Mouse (Mus musculus): ENCODE data around the gene Dffb. TPM values are rescaled to one million over a fixed set of nuclear protein-coding genes. Genes with fewer than 3 reads are reported as not detected.

Gene Dffb
- total and polyA plus RNA-seq, 2 experiments from 2014 or later, result 3.0 to 4.2 TPM

- Histone ChIP-seq H3K36me3 (replicated peaks; ENCODE audit: control insufficient read depth, insufficient read depth, low read length) (no peaks in the 10 kb centered on the region), H3K9me3 (replicated peaks; ENCODE audit: control insufficient read depth, low read length) (no peaks in the 10 kb centered on the region), H3K4me2 (ENCODE audit: low read depth, low read length) (no peak overlapping the region), H3K4me3 (ENCODE audit: low read depth, low read length) (no peak overlapping the region), H3K9ac (replicated peaks; ENCODE audit: low read depth, low read length) (no peak overlapping the region), H3K27me3 (ENCODE audit: control insufficient read depth, insufficient read depth, low read length) (peaks cover 35% of the 10 kb centered on the region), H3K4me1 (ENCODE audit: control insufficient read depth, insufficient read depth) (no peaks in the 10 kb centered on the region), H3K27ac (ENCODE audit: low read depth) (no peak overlapping the region)
- DNase-seq (ENCODE audit: low spot score) (no peak), ATAC-seq (ENCODE audit: insufficient read depth, low read depth) (no peak)
- 54% methylated on average over 3 of the region's 3 CpGs for WGBS
- TF ChIP-seq EP300 (IDR thresholded peaks at IDR 0.05; ENCODE audit: low read depth) (no peak), CTCF (IDR thresholded peaks at IDR 0.05; ENCODE audit: low read depth) (no peak)
Measured at GRCm38 (mm10) chr4:153951150-153951549, 23.8 kb downstream of the Dffb start.

- H3K27ac ChIP-seq (ENCODE audit: low read depth), result no peak overlapping the region
- no peak overlapping the region for H3K4me3 ChIP-seq (ENCODE audit: low read depth, low read length)
- no peaks in the 10 kb centered on the region for H3K9me3 ChIP-seq (replicated peaks; ENCODE audit: control insufficient read depth, low read length)
- WGBS, result 55% methylated on average over 2 of the region's 2 CpGs
- H3K9ac ChIP-seq (replicated peaks; ENCODE audit: low read depth, low read length), result no peak overlapping the region
- no peaks in the 10 kb centered on the region for H3K36me3 ChIP-seq (replicated peaks; ENCODE audit: control insufficient read depth, insufficient read depth, low read length)
- no peak for TF ChIP-seq EP300 (IDR thresholded peaks at IDR 0.05; ENCODE audit: low read depth)
- TF ChIP-seq CTCF (IDR thresholded peaks at IDR 0.05; ENCODE audit: low read depth), result no peak
- no peaks in the 10 kb centered on the region for H3K4me1 ChIP-seq (ENCODE audit: control insufficient read depth, insufficient read depth)
- DNase-seq (ENCODE audit: low spot score) (no peak), ATAC-seq (ENCODE audit: insufficient read depth, low read depth) (no peak)
- H3K27me3 ChIP-seq (ENCODE audit: control insufficient read depth, insufficient read depth, low read length), result peaks cover 29% of the 10 kb centered on the region
- H3K4me2 ChIP-seq (ENCODE audit: low read depth, low read length), result no peak overlapping the region
Measured at GRCm38 (mm10) chr4:153950372-153950771, 24.6 kb downstream of the Dffb start.

GRCm38 (mm10) chr4:153945741-153946140 lies 29.2 kb downstream of the Dffb start:
- Histone ChIP-seq H3K36me3 (replicated peaks; ENCODE audit: control insufficient read depth, insufficient read depth, low read length) (no peaks in the 10 kb centered on the region), H3K9me3 (replicated peaks; ENCODE audit: control insufficient read depth, low read length) (no peaks in the 10 kb centered on the region), H3K4me1 (ENCODE audit: control insufficient read depth, insufficient read depth) (no peaks in the 10 kb centered on the region), H3K9ac (replicated peaks; ENCODE audit: low read depth, low read length) (no peak overlapping the region), H3K27me3 (ENCODE audit: control insufficient read depth, insufficient read depth, low read length) (peaks cover 18% of the 10 kb centered on the region; the same call in 1 of the 2 replicates), H3K4me3 (ENCODE audit: low read depth, low read length) (no peak overlapping the region), H3K4me2 (ENCODE audit: low read depth, low read length) (no peak overlapping the region), H3K27ac (ENCODE audit: low read depth) (no peak overlapping the region)
- WGBS, result 58% methylated on average over 6 of the region's 6 CpGs
- no peak for DNase-seq (ENCODE audit: low spot score)
- no peak for TF ChIP-seq CTCF (IDR thresholded peaks at IDR 0.05; ENCODE audit: low read depth)
- no peak for TF ChIP-seq EP300 (IDR thresholded peaks at IDR 0.05; ENCODE audit: low read depth)
- no peak for ATAC-seq (ENCODE audit: insufficient read depth, low read depth)

- 35% methylated on average over 6 of the region's 6 CpGs for WGBS
- H3K36me3 ChIP-seq (replicated peaks; ENCODE audit: control insufficient read depth, insufficient read depth, low read length), result no peaks in the 10 kb centered on the region
- H3K4me3 ChIP-seq (ENCODE audit: low read depth, low read length), result no peak overlapping the region
- peaks cover 18% of the 10 kb centered on the region; the same call in 1 of the 2 replicates for H3K27me3 ChIP-seq (ENCODE audit: control insufficient read depth, insufficient read depth, low read length)
- no peaks in the 10 kb centered on the region for H3K9me3 ChIP-seq (replicated peaks; ENCODE audit: control insufficient read depth, low read length)
- H3K9ac ChIP-seq (replicated peaks; ENCODE audit: low read depth, low read length), result no peak overlapping the region
- no peak for DNase-seq (ENCODE audit: low spot score)
- H3K27ac ChIP-seq (ENCODE audit: low read depth), result no peak overlapping the region
- H3K4me1 ChIP-seq (ENCODE audit: control insufficient read depth, insufficient read depth), result no peaks in the 10 kb centered on the region
- TF ChIP-seq EP300 (IDR thresholded peaks at IDR 0.05; ENCODE audit: low read depth) (no peak), CTCF (IDR thresholded peaks at IDR 0.05; ENCODE audit: low read depth) (no peak)
- ATAC-seq (ENCODE audit: insufficient read depth, low read depth), result no peak
- H3K4me2 ChIP-seq (ENCODE audit: low read depth, low read length), result no peak overlapping the region
Measured at GRCm38 (mm10) chr4:153944261-153944660, 30.7 kb downstream of the Dffb start.

- WGBS, result 51% methylated on average over 4 of the region's 4 CpGs
- Histone ChIP-seq H3K4me3 (ENCODE audit: low read depth, low read length) (no peak overlapping the region), H3K27me3 (ENCODE audit: control insufficient read depth, insufficient read depth, low read length) (peaks cover 18% of the 10 kb centered on the region; the same call in 1 of the 2 replicates), H3K9ac (replicated peaks; ENCODE audit: low read depth, low read length) (no peak overlapping the region), H3K36me3 (replicated peaks; ENCODE audit: control insufficient read depth, insufficient read depth, low read length) (no peaks in the 10 kb centered on the region), H3K27ac (ENCODE audit: low read depth) (no peak overlapping the region), H3K9me3 (replicated peaks; ENCODE audit: control insufficient read depth, low read length) (no peaks in the 10 kb centered on the region), H3K4me1 (ENCODE audit: control insufficient read depth, insufficient read depth) (no peaks in the 10 kb centered on the region), H3K4me2 (ENCODE audit: low read depth, low read length) (no peak overlapping the region)
- peak; percentile 63 for TF ChIP-seq CTCF (IDR thresholded peaks at IDR 0.05; ENCODE audit: low read depth)
- no peak for TF ChIP-seq EP300 (IDR thresholded peaks at IDR 0.05; ENCODE audit: low read depth)
- ATAC-seq (ENCODE audit: insufficient read depth, low read depth) (no peak), DNase-seq (ENCODE audit: low spot score) (no peak)
Measured at GRCm38 (mm10) chr4:153943243-153943642, 31.7 kb downstream of the Dffb start.

GRCm38 (mm10) chr4:153929921-153930320 lies 45.0 kb downstream of the Dffb start:
- Histone ChIP-seq H3K4me3 (ENCODE audit: low read depth, low read length) (no peak overlapping the region), H3K27me3 (ENCODE audit: control insufficient read depth, insufficient read depth, low read length) (no peaks in the 10 kb centered on the region), H3K4me1 (ENCODE audit: control insufficient read depth, insufficient read depth) (no peaks in the 10 kb centered on the region), H3K36me3 (replicated peaks; ENCODE audit: control insufficient read depth, insufficient read depth, low read length) (no peaks in the 10 kb centered on the region), H3K9ac (replicated peaks; ENCODE audit: low read depth, low read length) (no peak overlapping the region), H3K4me2 (ENCODE audit: low read depth, low read length) (no peak overlapping the region), H3K27ac (ENCODE audit: low read depth) (no peak overlapping the region), H3K9me3 (replicated peaks; ENCODE audit: control insufficient read depth, low read length) (no peaks in the 10 kb centered on the region)
- TF ChIP-seq EP300 (IDR thresholded peaks at IDR 0.05; ENCODE audit: low read depth) (no peak), CTCF (IDR thresholded peaks at IDR 0.05; ENCODE audit: low read depth) (no peak)
- 62% methylated on average over 4 of the region's 4 CpGs for WGBS
- DNase-seq (ENCODE audit: low spot score) (no peak), ATAC-seq (ENCODE audit: insufficient read depth, low read depth) (no peak)

Data from heart, postnatal 0 days (tissue).